Mouse (Mus musculus) midbrain, embryonic 11.5 days (tissue): ENCODE results near the gene Dcaf6. TPM values are rescaled to one million over a fixed set of nuclear protein-coding genes. Genes with fewer than 3 reads are reported as not detected.

Experiments used
- ATAC-seq: fragments of 200-750 bp; cut with Nextera tagmentation; 2 replicates; pipeline ENCODE4 v1.8.0; 2017; ENCODE audit warnings: moderate TSS enrichment, moderate library complexity; ENCODE audit not compliant: low FRiP score
- DNase-seq: peaks from one replicate; pipeline ENCODE4 v3.0.0; 2015; ENCODE audit warnings: low spot score; ENCODE audit errors: missing footprints
- H3K27ac ChIP-seq: fragments of 300-500 bp; sonication (generic); 2 replicates; pipeline ENCODE4 v1.5.1; 2014; ENCODE audit warnings: low read depth, low read length
- H3K27me3 ChIP-seq: fragments of 300-500 bp; sonication (generic); 2 replicates; pipeline ENCODE4 v1.6.1; 2014; ENCODE audit warnings: mild to moderate bottlenecking, low read length, moderate library complexity, mixed read lengths; ENCODE audit not compliant: control insufficient read depth, insufficient read depth
- H3K36me3 ChIP-seq: fragments of 300-500 bp; sonication (generic); 2 replicates; pipeline ENCODE4 v1.6.1; 2014; ENCODE audit warnings: mild to moderate bottlenecking, low read length, moderate library complexity, mixed read lengths; ENCODE audit not compliant: control insufficient read depth, insufficient read depth
- H3K4me1 ChIP-seq: fragments of 300-500 bp; sonication (generic); 2 replicates; pipeline ENCODE4 v1.6.1; 2014; ENCODE audit warnings: low read length; ENCODE audit not compliant: control insufficient read depth, insufficient read depth
- H3K4me2 ChIP-seq: fragments of 300-500 bp; sonication (generic); 2 replicates; pipeline ENCODE4 v1.6.1; 2014; ENCODE audit warnings: mild to moderate bottlenecking, moderate library complexity
- H3K4me3 ChIP-seq: fragments of 300-500 bp; sonication (generic); 2 replicates; pipeline ENCODE4 v1.5.1; 2014; ENCODE audit warnings: low read depth, low read length
- H3K9ac ChIP-seq: fragments of 300-500 bp; sonication (generic); 2 replicates; pipeline ENCODE4 v1.6.1; 2014; ENCODE audit warnings: low read length
- H3K9me3 ChIP-seq: fragments of 300-500 bp; sonication (generic); 2 replicates; pipeline ENCODE4 v1.6.1; 2016; ENCODE audit warnings: low read length; ENCODE audit not compliant: control insufficient read depth
- WGBS: fragments of 180-500 bp; shearing (Covaris S2); extraction: QIAGEN DNeasy Blood & Tissue Kit; methylation state at CpG from one replicate; pipeline ENCODE4 v1.1.7; 2014; 5-methylcytosine and 5-hydroxymethylcytosine counted together
- polyA plus RNA-seq: library from polyadenylated mRNA; unstranded; fragments of >200 nt; fragmentation: Nextera tagmentation; extraction: Ambion mirVana; gene quantifications from 2 replicates; pipeline ENCODE4 v1.2.1, GENCODE M21; 2014

The Dcaf6 gene
- polyA plus RNA-seq, 1 experiment from 2014 or later = 9.8 TPM

- DNase-seq (no peak), ATAC-seq (no peak)
Observed at GRCm38 (mm10) chr1:165468971-165469370, 8.7 kb upstream of the Dcaf6 start.

GRCm38 (mm10) chr1:165464574-165464973 is 4.3 kb upstream of the Dcaf6 start:
- no peak for DNase-seq
- H3K9ac ChIP-seq = no peak overlapping the region
- no peaks in the 10 kb centered on the region for H3K9me3 ChIP-seq
- no peak overlapping the region for H3K4me2 ChIP-seq
- H3K4me3 ChIP-seq = no peak overlapping the region
- no peaks in the 10 kb centered on the region for H3K36me3 ChIP-seq
- peaks cover 5% of the 10 kb centered on the region; the same call in 1 of the 2 replicates for H3K4me1 ChIP-seq
- no peak overlapping the region for H3K27ac ChIP-seq
- 92% methylated on average over 3 of the region's 3 CpGs for WGBS
- no peaks in the 10 kb centered on the region for H3K27me3 ChIP-seq
- ATAC-seq = no peak

More at GRCm38 (mm10) chr1:165468971-165469370, 8.7 kb upstream of the Dcaf6 start:
- no peaks in the 10 kb centered on the region for H3K4me1 ChIP-seq
- no peaks in the 10 kb centered on the region for H3K27me3 ChIP-seq
- H3K4me3 ChIP-seq = no peak overlapping the region
- H3K4me2 ChIP-seq = no peak overlapping the region
- no peaks in the 10 kb centered on the region for H3K9me3 ChIP-seq
- H3K36me3 ChIP-seq = no peaks in the 10 kb centered on the region
- H3K9ac ChIP-seq = no peak overlapping the region
- no peak overlapping the region for H3K27ac ChIP-seq

- no peaks in the 10 kb centered on the region for H3K9me3 ChIP-seq
- H3K27me3 ChIP-seq = no peaks in the 10 kb centered on the region
- H3K4me3 ChIP-seq = no peak overlapping the region
- no peak overlapping the region for H3K27ac ChIP-seq
- H3K4me2 ChIP-seq = no peak overlapping the region
- H3K36me3 ChIP-seq = no peaks in the 10 kb centered on the region
- ATAC-seq = no peak
- no peak for DNase-seq
- no peak overlapping the region for H3K9ac ChIP-seq
- WGBS = 91% methylated on average over 1 of the region's 1 CpGs
- H3K4me1 ChIP-seq = peaks cover 7% of the 10 kb centered on the region; the same call in 1 of the 2 replicates
Observed at GRCm38 (mm10) chr1:165462861-165463260, 2.6 kb upstream of the Dcaf6 start.

GRCm38 (mm10) chr1:165461681-165462080 is 1.4 kb upstream of the Dcaf6 start:
- ATAC-seq = no peak
- Histone ChIP-seq H3K4me1 (peaks cover 7% of the 10 kb centered on the region; the same call in 1 of the 2 replicates), H3K4me3 (peak overlapping the region; percentile 95), H3K27me3 (no peaks in the 10 kb centered on the region), H3K36me3 (no peaks in the 10 kb centered on the region), H3K4me2 (peak overlapping the region; percentile 74), H3K27ac (no peak overlapping the region), H3K9me3 (no peaks in the 10 kb centered on the region), H3K9ac (peak overlapping the region; percentile 75)
- no peak for DNase-seq
- WGBS = 3% methylated on average over 9 of the region's 9 CpGs

GRCm38 (mm10) chr1:165460801-165461377 is 614 bp upstream of the Dcaf6 start:
- under 1% methylated on average over 41 of the region's 41 CpGs for WGBS
- DNase-seq = peak; percentile 100
- peaks cover 7% of the 10 kb centered on the region; the same call in 1 of the 2 replicates for H3K4me1 ChIP-seq
- H3K4me3 ChIP-seq = peak overlapping the region; percentile 95
- H3K9me3 ChIP-seq = no peaks in the 10 kb centered on the region
- peak overlapping the region; percentile 74 for H3K27ac ChIP-seq
- peak overlapping the region; percentile 80 for H3K9ac ChIP-seq
- peak overlapping the region; percentile 74 for H3K4me2 ChIP-seq
- H3K27me3 ChIP-seq = no peaks in the 10 kb centered on the region
- no peaks in the 10 kb centered on the region for H3K36me3 ChIP-seq
- peak; percentile 97 for ATAC-seq

- H3K36me3 ChIP-seq = no peaks in the 10 kb centered on the region
- H3K4me1 ChIP-seq = peaks cover 7% of the 10 kb centered on the region; the same call in 1 of the 2 replicates
- H3K27me3 ChIP-seq = no peaks in the 10 kb centered on the region
- peak overlapping the region; percentile 95 for H3K4me3 ChIP-seq
- DNase-seq (peak; percentile 95), ATAC-seq (no peak)
- peak overlapping the region; percentile 74 for H3K27ac ChIP-seq
- no peaks in the 10 kb centered on the region for H3K9me3 ChIP-seq
- H3K4me2 ChIP-seq = peak overlapping the region; percentile 95
- H3K9ac ChIP-seq = peak overlapping the region; percentile 80
- under 1% methylated on average over 60 of the region's 60 CpGs for WGBS
Observed at GRCm38 (mm10) chr1:165459503-165460181, 633 bp downstream of the Dcaf6 start.

GRCm38 (mm10) chr1:165459041-165459502 is 1.2 kb downstream of the Dcaf6 start:
- H3K9ac ChIP-seq = peak overlapping the region; percentile 80
- H3K4me1 ChIP-seq = peaks cover 7% of the 10 kb centered on the region; the same call in 1 of the 2 replicates
- 25% methylated on average over 7 of the region's 7 CpGs for WGBS
- H3K27me3 ChIP-seq = no peaks in the 10 kb centered on the region
- H3K36me3 ChIP-seq = no peaks in the 10 kb centered on the region
- ATAC-seq (no peak), DNase-seq (no peak)
- no peak overlapping the region for H3K27ac ChIP-seq
- H3K9me3 ChIP-seq = no peaks in the 10 kb centered on the region
- H3K4me2 ChIP-seq = peak overlapping the region; percentile 95
- peak overlapping the region; percentile 95 for H3K4me3 ChIP-seq

- no peak overlapping the region for H3K4me2 ChIP-seq
- H3K4me1 ChIP-seq = no peaks in the 10 kb centered on the region
- ATAC-seq = no peak
- no peaks in the 10 kb centered on the region for H3K36me3 ChIP-seq
- 83% methylated on average over 3 of the region's 3 CpGs for WGBS
- no peak overlapping the region for H3K9ac ChIP-seq
- H3K9me3 ChIP-seq = no peaks in the 10 kb centered on the region
- no peaks in the 10 kb centered on the region for H3K27me3 ChIP-seq
- H3K27ac ChIP-seq = no peak overlapping the region
- DNase-seq = no peak
- no peak overlapping the region for H3K4me3 ChIP-seq
Observed at GRCm38 (mm10) chr1:165441719-165442118, 18.6 kb downstream of the Dcaf6 start.

- no peaks in the 10 kb centered on the region for H3K9me3 ChIP-seq
- ATAC-seq = no peak
Observed at GRCm38 (mm10) chr1:165441201-165441600, 19.1 kb downstream of the Dcaf6 start.

More at GRCm38 (mm10) chr1:165441201-165441600, 19.1 kb downstream of the Dcaf6 start:
- no peak overlapping the region for H3K27ac ChIP-seq
- H3K4me1 ChIP-seq = no peaks in the 10 kb centered on the region
- H3K27me3 ChIP-seq = no peaks in the 10 kb centered on the region
- H3K4me3 ChIP-seq = no peak overlapping the region
- no peak for DNase-seq
- H3K9ac ChIP-seq = no peak overlapping the region
- H3K36me3 ChIP-seq = no peaks in the 10 kb centered on the region
- no peak overlapping the region for H3K4me2 ChIP-seq
